Mouse (Mus musculus) heart, adult 8-10 months (tissue): ENCODE measurements around the gene Eif3m. TPM values are rescaled to one million over a fixed set of nuclear protein-coding genes. Genes with fewer than 3 reads are reported as not detected.

Experiments
- DNase-seq: peaks from one replicate; pipeline ENCODE4 v3.0.0; 2022; ENCODE audit warnings: low spot score
- total RNA-seq, 4 experiments: library from RNA; stranded (reverse); gene quantifications; 2 replicates each; pipeline ENCODE4 v1.2.4; 2022

The Eif3m gene
- total RNA-seq, 4 experiments from 2014 or later: 127 to 143 (median 138) TPM

DNA sequence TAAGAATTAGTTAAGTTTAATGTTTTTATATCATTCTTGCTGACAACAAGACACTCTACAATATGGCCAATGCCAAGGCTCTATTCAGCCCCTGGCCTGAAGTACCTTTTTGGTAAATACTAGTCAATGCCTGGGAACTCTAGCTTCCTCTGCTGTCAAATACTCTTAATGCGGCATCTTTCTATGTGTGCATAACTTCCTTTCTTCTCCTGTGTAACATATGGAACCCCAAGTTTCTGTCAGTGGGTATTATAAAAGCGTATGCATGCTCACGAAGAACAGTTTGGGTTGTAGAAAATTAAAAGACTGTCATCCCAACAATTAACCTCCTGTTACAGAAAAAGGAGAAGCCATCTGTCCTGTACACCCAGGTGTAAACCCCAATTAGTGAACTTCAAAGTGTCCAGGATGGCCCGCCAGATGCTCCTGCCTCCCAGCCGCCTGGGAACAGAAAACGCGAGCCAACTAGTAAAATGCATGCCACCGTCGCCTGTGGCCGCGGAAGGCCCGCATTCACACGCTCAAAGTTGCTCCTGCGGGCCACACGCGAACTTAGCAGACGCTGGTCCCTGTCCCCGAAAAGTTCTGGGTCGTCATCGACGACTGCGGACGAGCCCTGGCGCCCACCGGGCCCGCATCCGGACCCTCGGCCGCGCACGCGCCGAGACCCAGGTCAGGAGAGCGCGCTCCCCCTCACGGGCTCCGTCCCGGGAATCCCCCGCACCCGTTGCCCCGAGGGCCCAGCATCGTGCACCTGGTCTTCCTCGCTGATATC, 501 bp downstream of the Eif3m start:
- DNase-seq: no peak

DNA sequence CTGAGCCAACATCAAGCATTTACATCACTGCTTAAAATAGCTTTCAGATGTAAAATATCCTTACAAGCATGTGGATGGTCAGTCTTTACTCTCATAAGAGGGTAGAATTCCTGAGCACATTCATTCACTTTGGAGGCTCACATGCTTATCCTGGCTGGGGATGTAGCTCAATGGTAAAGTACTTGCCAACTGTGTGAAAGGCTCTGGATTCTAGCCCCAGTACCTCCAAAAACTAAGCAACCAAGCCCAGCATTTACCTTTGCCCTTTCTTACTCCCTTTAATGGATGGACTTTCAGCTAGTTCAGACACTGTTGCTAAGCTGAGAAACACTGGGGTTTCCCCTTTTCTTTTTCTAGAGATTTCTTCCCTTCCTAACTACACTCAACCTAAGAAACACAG, 9.6 kb downstream of the Eif3m start:
- no peak for DNase-seq

DNA sequence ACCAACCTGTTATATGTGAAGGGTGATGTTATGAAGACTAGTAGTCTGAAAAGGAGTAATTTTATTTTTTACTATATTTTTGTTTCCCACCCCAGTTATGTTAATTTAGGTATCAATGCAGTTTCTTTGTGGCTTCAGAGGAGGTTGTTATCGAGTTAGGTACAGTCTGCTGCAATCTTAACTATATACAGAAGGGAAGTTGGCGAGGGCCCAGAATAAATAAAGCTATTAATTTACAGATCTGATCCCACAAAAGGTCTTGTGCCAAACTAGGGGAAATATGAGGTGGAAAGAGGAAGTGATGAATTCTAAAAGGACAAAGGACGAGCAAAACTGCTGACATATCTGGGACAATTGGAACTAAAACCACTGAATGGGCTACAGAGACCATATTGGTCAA, 20.7 kb downstream of the Eif3m start:
- no peak for DNase-seq

DNA sequence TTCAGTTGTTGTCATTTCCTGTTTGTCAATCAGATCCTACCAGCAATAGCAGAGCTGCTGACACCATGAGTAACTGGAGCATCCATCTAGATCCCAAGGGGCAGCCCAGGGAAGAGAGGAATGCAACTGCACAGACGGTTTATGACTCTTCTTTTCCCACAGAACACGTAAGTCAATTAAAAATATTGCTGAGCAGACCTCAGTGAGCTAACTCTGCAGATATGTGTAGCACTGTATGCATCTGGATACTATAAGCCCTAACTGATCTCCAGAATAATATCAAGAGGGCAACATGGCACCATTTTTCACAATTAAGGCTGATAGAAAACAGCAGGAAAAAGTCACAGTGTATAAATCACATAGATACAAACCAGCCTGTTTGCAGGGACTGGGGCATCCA, 22.4 kb downstream of the Eif3m start:
- no peak for DNase-seq

DNA sequence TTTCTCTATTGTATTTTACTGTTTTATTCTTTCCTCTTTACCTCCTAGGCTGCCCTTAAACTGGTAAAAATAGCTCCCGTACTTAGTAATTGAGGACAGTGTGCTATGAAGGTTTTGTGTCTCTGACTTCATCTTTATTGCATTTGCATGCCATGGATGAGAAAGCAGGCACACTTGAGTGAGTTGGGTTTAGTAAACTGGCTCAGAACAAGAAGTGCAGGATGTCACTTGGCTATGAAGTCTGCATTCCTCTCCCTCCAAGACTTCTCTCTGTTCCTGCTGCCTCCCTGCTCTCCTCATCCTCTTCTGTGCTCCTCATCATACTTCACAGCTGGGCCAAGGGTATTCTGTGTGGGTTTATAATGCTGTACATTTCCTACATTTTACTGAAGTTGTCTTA, 27.9 kb downstream of the Eif3m start:
- no peak for DNase-seq

DNA sequence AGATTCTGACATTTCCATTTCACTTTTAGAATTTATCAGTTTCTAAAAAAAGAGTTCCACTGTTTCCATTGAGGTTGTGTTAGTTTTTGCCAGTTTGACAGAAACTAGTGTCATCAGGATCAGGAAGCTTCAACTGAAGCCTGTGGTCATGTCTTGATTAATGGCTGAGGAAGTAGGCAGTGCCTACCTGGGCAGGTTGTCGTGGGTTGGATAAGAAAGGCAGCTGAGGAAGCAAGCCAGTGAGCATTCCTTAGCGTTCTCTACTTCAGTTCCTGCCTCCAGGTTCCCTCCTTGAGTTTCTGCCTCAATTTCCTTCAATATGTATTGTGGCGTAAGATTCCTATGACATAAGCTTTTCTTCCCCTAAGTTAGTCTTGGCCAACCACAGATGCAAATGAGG, 31.1 kb downstream of the Eif3m start:
- no peak for DNase-seq

DNA sequence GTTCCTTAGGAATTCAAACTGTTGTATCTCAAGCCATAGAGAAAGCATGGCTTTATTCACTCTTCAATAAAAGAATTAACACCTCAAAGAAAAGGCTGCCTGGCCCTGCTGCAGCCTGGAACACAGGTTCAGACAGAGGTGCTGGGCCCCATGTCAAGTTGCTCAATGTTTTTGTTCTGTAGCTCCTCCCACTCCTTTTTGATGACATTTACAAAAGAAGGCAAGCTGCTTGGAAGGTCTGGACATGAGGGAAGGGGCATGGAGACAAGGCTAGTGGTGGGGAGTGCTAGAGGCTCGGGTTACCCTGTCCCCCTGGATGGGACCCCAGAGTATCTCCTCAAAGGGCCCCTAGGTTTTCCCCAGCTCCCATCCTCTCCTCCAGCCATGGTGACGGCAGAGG, 35.2 kb downstream of the Eif3m start:
- no peak for DNase-seq

DNA sequence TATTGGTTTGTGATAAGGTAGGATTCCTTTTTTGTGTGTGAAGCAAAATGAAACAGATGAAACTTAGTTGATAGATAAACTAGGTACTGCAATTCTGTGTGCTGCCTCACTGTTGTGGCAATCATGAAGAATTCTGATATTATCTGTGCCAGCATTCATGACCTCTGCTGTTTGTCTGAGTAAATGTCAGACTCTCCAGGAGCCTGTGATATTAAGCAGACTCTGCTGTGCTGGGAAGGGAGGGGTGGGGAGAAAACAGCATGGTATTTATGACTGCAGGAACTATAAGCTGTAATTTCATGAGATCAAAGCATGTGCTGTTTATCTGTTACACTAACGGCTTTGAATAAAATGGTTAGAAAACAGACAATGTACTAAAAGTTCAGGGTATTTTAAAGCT, 52.4 kb downstream of the Eif3m start:
- peak; percentile 12 for DNase-seq

Other genes with a start within 250 kb of the Eif3m start
- 10 to 100 TPM; 28.3 to 33.9 (median 31.1) TPM for gene Qser1, start 200.3 kb downstream of the Eif3m start, total RNA-seq
- 1 to 10 TPM in 2 of 4 experiments, under 1 TPM in 2; 0.65 to 1.4 (median 0.99) TPM for gene Prrg4, start 167.2 kb downstream of the Eif3m start, total RNA-seq
- 1 to 10 TPM; 3.7 to 5.6 (median 5.2) TPM for gene Ccdc73, start 149.3 kb downstream of the Eif3m start, total RNA-seq
- not detected for gene Gm11060, start 74.9 kb upstream of the Eif3m start, total RNA-seq
- 1 to 10 TPM; 4.7 to 8.3 (median 5.3) TPM for gene Wt1, start 109.4 kb upstream of the Eif3m start, total RNA-seq
- 1 to 10 TPM; 2.2 to 3.0 (median 2.6) TPM for gene Them7, start 207.2 kb upstream of the Eif3m start, total RNA-seq